Comparison of ENCODE assay signal across 8 mouse cellular contexts in the genomic region with DNA sequence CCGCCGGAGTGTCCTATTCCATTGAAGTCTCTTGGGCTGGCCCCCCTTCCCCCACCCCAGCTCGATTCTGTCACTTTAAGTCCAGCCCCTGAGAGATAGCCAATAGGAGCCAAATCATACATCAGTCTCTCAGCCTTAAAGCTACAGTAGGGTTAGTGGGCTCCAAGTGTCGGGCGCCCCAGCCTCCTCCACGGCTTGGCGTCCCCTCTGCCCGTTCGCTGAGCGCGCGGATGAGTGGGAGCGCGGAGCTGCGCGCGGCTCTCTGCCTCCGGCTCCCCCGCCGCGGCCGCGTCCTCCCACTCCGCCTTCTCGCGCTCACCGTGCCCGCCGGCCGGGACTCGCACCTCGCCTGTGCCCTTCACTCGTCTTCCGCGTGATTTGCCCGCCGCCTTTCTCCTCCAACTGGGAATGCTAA.
DNase-seq lines count a peak whose midpoint lies in the region; ATAC-seq and TF ChIP-seq lines count a peak whose summit lies in the region.

No protein-coding gene starts in this region.

- H3K27me3 ChIP-seq in midbrain, postnatal 0 days (ENCODE audit: insufficient read depth, low read length): peaks cover 63% of the 10 kb centered on the region

- peak overlapping the region; percentile 94 for H3K4me2 ChIP-seq in midbrain, postnatal 0 days (ENCODE audit: low read depth, low read length, poor library complexity, severe bottlenecking)

- ATAC-seq in midbrain, postnatal 0 days (ENCODE audit: low FRiP score): peak; percentile 80

- no peak overlapping the region for H3K27ac ChIP-seq in midbrain, postnatal 0 days (ENCODE audit: low read depth, low read length)

- H3K9me3 ChIP-seq in midbrain, postnatal 0 days (ENCODE audit: low read length): no peaks in the 10 kb centered on the region

- H3K9ac ChIP-seq in midbrain, postnatal 0 days (replicated peaks; ENCODE audit: low read length, poor library complexity, severe bottlenecking): peak overlapping the region; percentile 46

- 1% methylated on average over 37 of the region's 37 CpGs for WGBS in midbrain, postnatal 0 days

- H3K4me3 ChIP-seq in midbrain, postnatal 0 days (ENCODE audit: low read depth, low read length): peak overlapping the region; percentile 52

- DNase-seq in brain, embryonic 18.5 days (ENCODE audit: low read depth, low spot score): peak; percentile 28
- peak; percentile 65 for DNase-seq in embryo, embryonic 10 days (ENCODE audit: low spot score)
- DNase-seq in heart, adult 8-10 months (ENCODE audit: low spot score): peak; percentile 32
- peak; percentile 68 to 76 for DNase-seq in kidney, adult 8-10 months
- DNase-seq in left cerebral cortex, postnatal 4 days: peak; percentile 55
- DNase-seq in midbrain, postnatal 0 days (ENCODE audit: low spot score): peak; percentile 77
- no peak for DNase-seq in spleen, postnatal 4 days (ENCODE audit: low spot score in 2 of 2)
- no peak for DNase-seq in MN1 (ENCODE audit: low spot score)

- intact Hi-C loops in left cerebral cortex, postnatal 4 days (cut with DNase I): no loop called here

- no peaks in the 10 kb centered on the region for H3K36me3 ChIP-seq in midbrain, postnatal 0 days (ENCODE audit: insufficient read depth, low read length)

- no peak for TF ChIP-seq CTCF in midbrain, postnatal 0 days (IDR thresholded peaks at IDR 0.05)

- H3K4me1 ChIP-seq in midbrain, postnatal 0 days (ENCODE audit: insufficient read depth, low read length): peaks cover 4% of the 10 kb centered on the region; the same call in 1 of the 2 replicates

Comparison
In these comparisons a context has a peak if more than half of its experiments do, and no peak if none do; other contexts are left out.
1. DNase-seq: peak in brain, embryonic 18.5 days (single experiment), embryo, embryonic 10 days (single experiment), heart, adult 8-10 months (single experiment), kidney, adult 8-10 months (2 of 2), left cerebral cortex, postnatal 4 days (single experiment) and midbrain, postnatal 0 days (single experiment); none in spleen, postnatal 4 days (0 of 2) and MN1 (single experiment).